Mouse (Mus musculus): Measurements from ENCODE around the gene Cacna1c. TPM values are rescaled to one million over a fixed set of nuclear protein-coding genes. Genes with fewer than 3 reads are reported as not detected.

Cacna1c gene
- polyA plus RNA-seq, 1 experiment from 2014 or later = 2.8 TPM

DNA sequence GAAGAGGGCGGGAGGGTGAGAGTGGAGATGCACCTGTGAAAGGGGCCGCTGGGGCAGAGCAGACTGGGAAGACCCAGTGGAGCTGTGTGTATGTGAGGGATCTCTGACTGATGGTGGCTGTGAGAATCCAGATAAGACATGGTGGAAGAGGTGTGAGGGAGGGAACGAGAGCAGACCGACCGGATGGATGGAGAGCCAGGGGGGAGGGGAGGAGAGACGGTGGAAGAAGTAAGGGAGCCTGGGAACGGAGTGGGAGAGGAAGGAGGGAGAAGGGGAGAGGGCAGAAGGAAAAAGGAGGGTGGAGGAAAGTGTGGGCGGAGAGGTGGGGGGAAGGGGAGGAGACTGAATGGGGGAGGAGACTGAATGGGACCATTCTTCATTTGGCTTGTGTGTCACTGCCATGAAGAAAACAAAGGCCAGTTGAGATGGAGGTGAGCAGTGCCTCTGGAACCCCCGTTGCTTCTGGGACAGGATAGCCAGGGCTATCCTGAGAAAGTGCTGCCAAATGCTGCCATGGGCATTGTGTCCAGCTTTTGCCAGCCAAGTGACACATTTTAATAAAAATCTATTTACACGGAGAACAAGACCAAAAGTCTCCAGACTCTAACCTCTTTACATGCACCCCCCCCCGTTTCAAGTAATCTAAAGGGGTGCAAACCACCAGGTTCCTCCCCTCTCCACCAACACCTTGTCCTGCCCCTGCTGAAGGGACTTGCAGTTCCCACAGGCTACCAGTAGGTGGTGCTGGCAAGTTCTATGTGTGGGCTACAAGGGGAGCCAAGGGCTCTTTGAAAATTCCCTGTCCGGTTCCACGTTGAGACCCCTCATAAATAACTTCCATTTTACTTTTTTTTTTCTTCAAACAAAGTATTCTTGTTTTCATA is 273.6 kb downstream of the Cacna1c start:
- Histone ChIP-seq H3K36me3 (no peaks in the 10 kb centered on the region), H3K27ac (no peak overlapping the region), H3K4me1 (replicated peaks) (peaks cover 33% of the 10 kb centered on the region), H3K9me3 (no peaks in the 10 kb centered on the region), H3K4me3 (no peak overlapping the region), H3K27me3 (ENCODE audit: insufficient read depth, poor library complexity, severe bottlenecking) (no peaks in the 10 kb centered on the region)
- WGBS = 35% methylated on average over 13 of the region's 13 CpGs
- DNase-seq (ENCODE audit: low spot score) = peak; percentile 84

GRCm38 (mm10) chr6:118908176-118908575 is 288.0 kb downstream of the Cacna1c start:
- Histone ChIP-seq H3K36me3 (no peaks in the 10 kb centered on the region), H3K4me1 (replicated peaks) (peaks cover 15% of the 10 kb centered on the region), H3K9me3 (no peaks in the 10 kb centered on the region), H3K4me3 (no peak overlapping the region), H3K27me3 (ENCODE audit: insufficient read depth, poor library complexity, severe bottlenecking) (no peaks in the 10 kb centered on the region), H3K27ac (no peak overlapping the region)
- WGBS = 80% methylated on average over 4 of the region's 4 CpGs
- DNase-seq (ENCODE audit: low spot score) = no peak

GRCm38 (mm10) chr6:118907704-118908103 is 288.5 kb downstream of the Cacna1c start:
- WGBS = 39% methylated on average over 1 of the region's 1 CpGs
- peak; percentile 25 for DNase-seq (ENCODE audit: low spot score)
- no peaks in the 10 kb centered on the region for H3K27me3 ChIP-seq (ENCODE audit: insufficient read depth, poor library complexity, severe bottlenecking)

DNA sequence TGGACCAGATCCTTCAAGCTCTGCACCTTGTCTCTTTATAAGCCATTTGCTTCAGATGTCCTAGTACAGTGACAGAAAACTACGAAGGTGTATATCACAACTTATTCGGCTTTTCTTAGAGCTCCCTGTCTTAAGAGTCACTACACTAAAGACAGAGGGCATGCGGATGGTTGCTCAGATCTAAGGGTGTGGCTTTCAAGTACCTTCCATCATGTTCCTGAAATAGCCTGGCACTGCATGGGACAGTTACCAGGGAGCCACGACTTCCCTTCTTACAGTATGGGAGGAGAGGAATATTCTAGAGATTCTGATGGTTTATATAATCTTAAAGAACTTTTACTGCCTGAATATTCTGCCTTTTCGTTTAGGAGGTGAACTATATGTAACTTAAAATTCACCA is 289.3 kb downstream of the Cacna1c start:
- 89% methylated on average over 5 of the region's 5 CpGs for WGBS
- Histone ChIP-seq H3K4me1 (replicated peaks) (peaks cover 16% of the 10 kb centered on the region), H3K4me3 (no peak overlapping the region), H3K27me3 (ENCODE audit: insufficient read depth, poor library complexity, severe bottlenecking) (no peaks in the 10 kb centered on the region), H3K9me3 (no peaks in the 10 kb centered on the region), H3K36me3 (no peaks in the 10 kb centered on the region), H3K27ac (no peak overlapping the region)
- DNase-seq (ENCODE audit: low spot score) = no peak

More at GRCm38 (mm10) chr6:118907704-118908103, 288.5 kb downstream of the Cacna1c start:
- Histone ChIP-seq H3K9me3 (no peaks in the 10 kb centered on the region), H3K27ac (no peak overlapping the region), H3K36me3 (no peaks in the 10 kb centered on the region), H3K4me1 (replicated peaks) (peaks cover 13% of the 10 kb centered on the region), H3K4me3 (no peak overlapping the region)

GRCm38 (mm10) chr6:118899688-118900087 is 296.5 kb downstream of the Cacna1c start:
- Histone ChIP-seq H3K27me3 (ENCODE audit: insufficient read depth, poor library complexity, severe bottlenecking) (no peaks in the 10 kb centered on the region), H3K36me3 (no peaks in the 10 kb centered on the region), H3K27ac (no peak overlapping the region), H3K4me1 (replicated peaks) (peaks cover 31% of the 10 kb centered on the region), H3K9me3 (no peaks in the 10 kb centered on the region), H3K4me3 (no peak overlapping the region)
- 87% methylated on average over 8 of the region's 8 CpGs for WGBS
- no peak for DNase-seq (ENCODE audit: low spot score)

- Histone ChIP-seq H3K4me3 (no peak overlapping the region), H3K4me1 (replicated peaks) (peaks cover 24% of the 10 kb centered on the region), H3K27me3 (ENCODE audit: insufficient read depth, poor library complexity, severe bottlenecking) (no peaks in the 10 kb centered on the region), H3K9me3 (no peaks in the 10 kb centered on the region), H3K36me3 (no peaks in the 10 kb centered on the region), H3K27ac (0 out of 2 replicates have a peak overlapping the region, but pooled peaks have one; percentile 23)
- WGBS = 48% methylated on average over 5 of the region's 5 CpGs
- no peak for DNase-seq (ENCODE audit: low spot score)
Measured at GRCm38 (mm10) chr6:118897101-118897500, 299.1 kb downstream of the Cacna1c start.

GRCm38 (mm10) chr6:118894043-118894442 is 302.2 kb downstream of the Cacna1c start:
- WGBS = 90% methylated on average over 6 of the region's 6 CpGs
- no peak overlapping the region for H3K4me3 ChIP-seq
- no peak overlapping the region for H3K27ac ChIP-seq
- no peaks in the 10 kb centered on the region for H3K9me3 ChIP-seq
- H3K27me3 ChIP-seq (ENCODE audit: insufficient read depth, poor library complexity, severe bottlenecking) = no peaks in the 10 kb centered on the region
- no peaks in the 10 kb centered on the region for H3K36me3 ChIP-seq
- H3K4me1 ChIP-seq (replicated peaks) = peaks cover 16% of the 10 kb centered on the region
- no peak for DNase-seq (ENCODE audit: low spot score)

- H3K9me3 ChIP-seq = no peaks in the 10 kb centered on the region
- no peak overlapping the region for H3K4me3 ChIP-seq
- H3K27ac ChIP-seq = no peak overlapping the region
- DNase-seq (ENCODE audit: low spot score) = no peak
- WGBS = 92% methylated on average over 4 of the region's 4 CpGs
- H3K4me1 ChIP-seq (replicated peaks) = no peaks in the 10 kb centered on the region
- no peaks in the 10 kb centered on the region for H3K36me3 ChIP-seq
- no peaks in the 10 kb centered on the region for H3K27me3 ChIP-seq (ENCODE audit: insufficient read depth, poor library complexity, severe bottlenecking)
Measured at GRCm38 (mm10) chr6:118889441-118889840, 306.8 kb downstream of the Cacna1c start.

GRCm38 (mm10) chr6:118887032-118887431 is 309.2 kb downstream of the Cacna1c start:
- DNase-seq (ENCODE audit: low spot score) = no peak
- no peaks in the 10 kb centered on the region for H3K9me3 ChIP-seq
- no peaks in the 10 kb centered on the region for H3K4me1 ChIP-seq (replicated peaks)
- H3K4me3 ChIP-seq = no peak overlapping the region
- no peaks in the 10 kb centered on the region for H3K36me3 ChIP-seq
- no peaks in the 10 kb centered on the region for H3K27me3 ChIP-seq (ENCODE audit: insufficient read depth, poor library complexity, severe bottlenecking)
- WGBS = 88% methylated on average over 8 of the region's 8 CpGs
- H3K27ac ChIP-seq = no peak overlapping the region

- no peak overlapping the region for H3K27ac ChIP-seq
- H3K27me3 ChIP-seq (ENCODE audit: insufficient read depth, poor library complexity, severe bottlenecking) = no peaks in the 10 kb centered on the region
- no peak overlapping the region for H3K4me3 ChIP-seq
- no peaks in the 10 kb centered on the region for H3K9me3 ChIP-seq
- 82% methylated on average over 1 of the region's 1 CpGs for WGBS
- no peak for DNase-seq (ENCODE audit: low spot score)
- no peaks in the 10 kb centered on the region for H3K36me3 ChIP-seq
- no peaks in the 10 kb centered on the region for H3K4me1 ChIP-seq (replicated peaks)
Measured at GRCm38 (mm10) chr6:118884961-118885360, 311.3 kb downstream of the Cacna1c start.

DNA sequence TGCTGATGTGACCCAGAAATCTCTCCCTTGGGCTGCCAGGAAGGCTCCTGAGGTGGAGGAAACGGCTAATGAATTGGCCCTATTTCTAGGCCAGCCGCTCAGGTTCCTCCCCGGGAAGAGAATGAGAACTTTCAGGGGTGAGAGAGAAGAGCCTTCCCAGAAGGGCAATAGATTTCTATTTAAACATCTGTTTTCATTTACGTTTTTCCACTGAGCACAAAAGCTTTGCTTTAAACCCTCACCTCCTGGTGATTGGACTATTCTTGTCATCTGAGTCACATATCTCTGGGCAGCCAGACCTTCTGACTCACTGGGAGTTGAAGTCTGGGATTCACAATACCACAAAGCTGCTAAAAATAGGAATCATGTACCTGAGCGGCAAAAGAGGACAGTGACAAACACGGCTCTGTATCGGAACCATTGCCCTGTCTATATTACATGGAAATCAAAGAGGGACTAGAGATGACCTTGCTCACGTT is 312.1 kb downstream of the Cacna1c start:
- H3K36me3 ChIP-seq = no peaks in the 10 kb centered on the region
- DNase-seq (ENCODE audit: low spot score) = no peak
- WGBS = 71% methylated on average over 8 of the region's 8 CpGs
- H3K27ac ChIP-seq = no peak overlapping the region
- no peaks in the 10 kb centered on the region for H3K9me3 ChIP-seq
- no peaks in the 10 kb centered on the region for H3K4me1 ChIP-seq (replicated peaks)
- no peaks in the 10 kb centered on the region for H3K27me3 ChIP-seq (ENCODE audit: insufficient read depth, poor library complexity, severe bottlenecking)
- H3K4me3 ChIP-seq = no peak overlapping the region

- 71% methylated on average over 2 of the region's 2 CpGs for WGBS
- no peaks in the 10 kb centered on the region for H3K27me3 ChIP-seq (ENCODE audit: insufficient read depth, poor library complexity, severe bottlenecking)
- H3K9me3 ChIP-seq = no peaks in the 10 kb centered on the region
- no peaks in the 10 kb centered on the region for H3K36me3 ChIP-seq
- no peak overlapping the region for H3K4me3 ChIP-seq
- H3K4me1 ChIP-seq (replicated peaks) = no peaks in the 10 kb centered on the region
- H3K27ac ChIP-seq = no peak overlapping the region
- DNase-seq (ENCODE audit: low spot score) = no peak
Measured at GRCm38 (mm10) chr6:118876204-118876603, 320.0 kb downstream of the Cacna1c start.

DNA sequence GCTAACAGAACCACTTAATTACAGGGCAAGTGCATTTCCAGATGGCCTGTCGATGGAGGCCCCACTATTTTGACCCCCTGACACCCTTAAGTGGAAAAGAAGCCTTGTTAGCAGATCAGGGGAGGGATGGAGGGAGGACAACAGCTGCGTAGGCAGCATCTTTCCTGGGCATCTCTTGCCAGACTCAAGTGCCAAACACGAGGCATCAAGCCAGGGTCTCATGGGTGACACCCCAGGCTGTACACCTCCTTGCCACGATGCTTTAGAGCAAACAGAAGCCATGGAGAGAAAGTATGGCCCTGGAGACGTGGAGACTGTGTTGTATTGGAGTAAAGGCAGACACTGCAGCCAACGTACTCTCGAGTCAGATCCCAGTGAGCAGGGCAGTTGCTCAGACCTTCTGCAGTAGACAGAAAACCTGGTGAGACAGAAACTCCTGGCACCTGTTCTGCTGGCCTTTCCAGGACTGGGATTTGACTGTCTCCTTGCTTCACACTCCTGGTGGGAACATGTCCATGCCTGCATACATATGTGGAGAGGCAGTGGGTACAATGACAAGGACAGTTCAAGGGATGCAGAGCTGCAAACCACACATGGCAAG is 325.9 kb downstream of the Cacna1c start:
- H3K36me3 ChIP-seq = no peaks in the 10 kb centered on the region
- 79% methylated on average over 7 of the region's 7 CpGs for WGBS

More for the DNA sequence above, 325.9 kb downstream of the Cacna1c start:
- DNase-seq (ENCODE audit: low spot score) = no peak
- no peak overlapping the region for H3K4me3 ChIP-seq
- H3K4me1 ChIP-seq (replicated peaks) = peaks cover 23% of the 10 kb centered on the region
- H3K27me3 ChIP-seq (ENCODE audit: insufficient read depth, poor library complexity, severe bottlenecking) = no peaks in the 10 kb centered on the region
- H3K27ac ChIP-seq = no peak overlapping the region
- no peaks in the 10 kb centered on the region for H3K9me3 ChIP-seq
